Mouse (Mus musculus): ENCODE measurements around the gene Crybb1. TPM values are rescaled to one million over a fixed set of nuclear protein-coding genes. Genes with fewer than 3 reads are reported as not detected.

Crybb1 gene
- polyA plus RNA-seq, 1 experiment from 2014 or later = 0.45 TPM

- Histone ChIP-seq H3K9ac (ENCODE audit: low read depth, low read length) (peak overlapping the region; percentile 89), H3K27ac (ENCODE audit: low read depth, low read length) (peak overlapping the region; percentile 63), H3K4me1 (replicated peaks; ENCODE audit: control insufficient read depth, insufficient read depth, low read length) (peaks cover 46% of the 10 kb centered on the region), H3K36me3 (ENCODE audit: control insufficient read depth, insufficient read depth, low read length) (no peaks in the 10 kb centered on the region), H3K4me2 (peak overlapping the region; percentile 83), H3K9me3 (ENCODE audit: control insufficient read depth, low read length) (no peaks in the 10 kb centered on the region), H3K4me3 (ENCODE audit: low read depth, low read length) (peak overlapping the region; percentile 83), H3K27me3 (replicated peaks; ENCODE audit: control insufficient read depth, insufficient read depth, low read length) (no peaks in the 10 kb centered on the region)
- WGBS = 1% methylated on average over 24 of the region's 24 CpGs
- ATAC-seq (replicated peaks; ENCODE audit: low FRiP score) (peak; percentile 22; the same call in 1 of the 2 replicates), DNase-seq (ENCODE audit: low spot score) (peak; percentile 72)
Measured at GRCm38 (mm10) chr5:112276907-112277348, 21.3 kb downstream of the Crybb1 start.

- no peak overlapping the region for H3K27ac ChIP-seq (ENCODE audit: low read depth, low read length)
- H3K9me3 ChIP-seq (ENCODE audit: control insufficient read depth, low read length) = no peaks in the 10 kb centered on the region
- WGBS = 67% methylated on average over 11 of the region's 11 CpGs
- no peaks in the 10 kb centered on the region for H3K36me3 ChIP-seq (ENCODE audit: control insufficient read depth, insufficient read depth, low read length)
- no peaks in the 10 kb centered on the region for H3K27me3 ChIP-seq (replicated peaks; ENCODE audit: control insufficient read depth, insufficient read depth, low read length)
- peak overlapping the region; percentile 83 for H3K4me2 ChIP-seq
- DNase-seq (ENCODE audit: low spot score) (no peak), ATAC-seq (replicated peaks; ENCODE audit: low FRiP score) (no peak)
- peak overlapping the region; percentile 83 for H3K4me3 ChIP-seq (ENCODE audit: low read depth, low read length)
- H3K4me1 ChIP-seq (replicated peaks; ENCODE audit: control insufficient read depth, insufficient read depth, low read length) = peaks cover 56% of the 10 kb centered on the region
- peak overlapping the region; percentile 89; the same call in 1 of the 2 replicates for H3K9ac ChIP-seq (ENCODE audit: low read depth, low read length)
Measured at GRCm38 (mm10) chr5:112277906-112278470, 22.4 kb downstream of the Crybb1 start.

GRCm38 (mm10) chr5:112279181-112280021 lies 23.8 kb downstream of the Crybb1 start:
- Histone ChIP-seq H3K4me3 (ENCODE audit: low read depth, low read length) (peak overlapping the region; percentile 11; the same call in 1 of the 2 replicates), H3K4me1 (replicated peaks; ENCODE audit: control insufficient read depth, insufficient read depth, low read length) (peaks cover 70% of the 10 kb centered on the region), H3K27me3 (replicated peaks; ENCODE audit: control insufficient read depth, insufficient read depth, low read length) (no peaks in the 10 kb centered on the region), H3K27ac (ENCODE audit: low read depth, low read length) (peak overlapping the region; percentile 60), H3K4me2 (peak overlapping the region; percentile 83), H3K36me3 (ENCODE audit: control insufficient read depth, insufficient read depth, low read length) (no peaks in the 10 kb centered on the region), H3K9me3 (ENCODE audit: control insufficient read depth, low read length) (no peaks in the 10 kb centered on the region), H3K9ac (ENCODE audit: low read depth, low read length) (peak overlapping the region; percentile 49)
- ATAC-seq (replicated peaks; ENCODE audit: low FRiP score) (no peak), DNase-seq (ENCODE audit: low spot score) (no peak)
- WGBS = 58% methylated on average over 17 of the region's 17 CpGs

GRCm38 (mm10) chr5:112280151-112280550 lies 24.5 kb downstream of the Crybb1 start:
- Histone ChIP-seq H3K27me3 (replicated peaks; ENCODE audit: control insufficient read depth, insufficient read depth, low read length) (no peaks in the 10 kb centered on the region), H3K27ac (ENCODE audit: low read depth, low read length) (peak overlapping the region; percentile 60), H3K36me3 (ENCODE audit: control insufficient read depth, insufficient read depth, low read length) (no peaks in the 10 kb centered on the region), H3K9me3 (ENCODE audit: control insufficient read depth, low read length) (no peaks in the 10 kb centered on the region), H3K9ac (ENCODE audit: low read depth, low read length) (peak overlapping the region; percentile 49), H3K4me1 (replicated peaks; ENCODE audit: control insufficient read depth, insufficient read depth, low read length) (peaks cover 74% of the 10 kb centered on the region), H3K4me2 (peak overlapping the region; percentile 83), H3K4me3 (ENCODE audit: low read depth, low read length) (0 out of 2 replicates have a peak overlapping the region, but pooled peaks have one; percentile 11)
- ATAC-seq (replicated peaks; ENCODE audit: low FRiP score) (no peak), DNase-seq (ENCODE audit: low spot score) (no peak)
- 54% methylated on average over 7 of the region's 7 CpGs for WGBS

GRCm38 (mm10) chr5:112280863-112281660 lies 25.4 kb downstream of the Crybb1 start:
- Histone ChIP-seq H3K9ac (ENCODE audit: low read depth, low read length) (peak overlapping the region; percentile 49; the same call in 1 of the 2 replicates), H3K27me3 (replicated peaks; ENCODE audit: control insufficient read depth, insufficient read depth, low read length) (no peaks in the 10 kb centered on the region), H3K9me3 (ENCODE audit: control insufficient read depth, low read length) (no peaks in the 10 kb centered on the region), H3K4me2 (peak overlapping the region; percentile 83), H3K27ac (ENCODE audit: low read depth, low read length) (peak overlapping the region; percentile 81), H3K4me1 (replicated peaks; ENCODE audit: control insufficient read depth, insufficient read depth, low read length) (peaks cover 79% of the 10 kb centered on the region), H3K36me3 (ENCODE audit: control insufficient read depth, insufficient read depth, low read length) (no peaks in the 10 kb centered on the region; the same call in 1 of the 2 replicates), H3K4me3 (ENCODE audit: low read depth, low read length) (peak overlapping the region; percentile 13; the same call in 1 of the 2 replicates)
- ATAC-seq (replicated peaks; ENCODE audit: low FRiP score) (no peak), DNase-seq (ENCODE audit: low spot score) (no peak)
- 73% methylated on average over 15 of the region's 15 CpGs for WGBS

- H3K36me3 ChIP-seq (ENCODE audit: control insufficient read depth, insufficient read depth, low read length) = no peaks in the 10 kb centered on the region; the same call in 1 of the 2 replicates
- H3K9me3 ChIP-seq (ENCODE audit: control insufficient read depth, low read length) = no peaks in the 10 kb centered on the region
- H3K27ac ChIP-seq (ENCODE audit: low read depth, low read length) = peak overlapping the region; percentile 81
- H3K27me3 ChIP-seq (replicated peaks; ENCODE audit: control insufficient read depth, insufficient read depth, low read length) = no peaks in the 10 kb centered on the region
- no peak overlapping the region for H3K9ac ChIP-seq (ENCODE audit: low read depth, low read length)
- H3K4me1 ChIP-seq (replicated peaks; ENCODE audit: control insufficient read depth, insufficient read depth, low read length) = peaks cover 85% of the 10 kb centered on the region
- WGBS = 74% methylated on average over 4 of the region's 4 CpGs
- H3K4me3 ChIP-seq (ENCODE audit: low read depth, low read length) = no peak overlapping the region; the same call in 1 of the 2 replicates
- ATAC-seq (replicated peaks; ENCODE audit: low FRiP score) = no peak
- DNase-seq (ENCODE audit: low spot score) = no peak
- H3K4me2 ChIP-seq = peak overlapping the region; percentile 30
Measured at GRCm38 (mm10) chr5:112281676-112282075, 26.1 kb downstream of the Crybb1 start.

- Histone ChIP-seq H3K36me3 (ENCODE audit: control insufficient read depth, insufficient read depth, low read length) (no peaks in the 10 kb centered on the region; the same call in 1 of the 2 replicates), H3K9ac (ENCODE audit: low read depth, low read length) (no peak overlapping the region), H3K27ac (ENCODE audit: low read depth, low read length) (peak overlapping the region; percentile 81), H3K4me3 (ENCODE audit: low read depth, low read length) (no peak overlapping the region), H3K4me2 (peak overlapping the region; percentile 30), H3K9me3 (ENCODE audit: control insufficient read depth, low read length) (no peaks in the 10 kb centered on the region), H3K27me3 (replicated peaks; ENCODE audit: control insufficient read depth, insufficient read depth, low read length) (no peaks in the 10 kb centered on the region), H3K4me1 (replicated peaks; ENCODE audit: control insufficient read depth, insufficient read depth, low read length) (peaks cover 91% of the 10 kb centered on the region)
- WGBS = 58% methylated on average over 6 of the region's 6 CpGs
- DNase-seq (ENCODE audit: low spot score) (no peak), ATAC-seq (replicated peaks; ENCODE audit: low FRiP score) (no peak)
Measured at GRCm38 (mm10) chr5:112282123-112282779, 26.6 kb downstream of the Crybb1 start.

Measured in liver, embryonic 11.5 days (tissue).